Mouse (Mus musculus): ENCODE measurements at regions not wholly inside any gene's neighbourhood (a gene's known extent, or its start where the extent isn't known, plus 50 kb on each side); places are given as distances from the start of the nearest gene placed in this dataset.

DNA sequence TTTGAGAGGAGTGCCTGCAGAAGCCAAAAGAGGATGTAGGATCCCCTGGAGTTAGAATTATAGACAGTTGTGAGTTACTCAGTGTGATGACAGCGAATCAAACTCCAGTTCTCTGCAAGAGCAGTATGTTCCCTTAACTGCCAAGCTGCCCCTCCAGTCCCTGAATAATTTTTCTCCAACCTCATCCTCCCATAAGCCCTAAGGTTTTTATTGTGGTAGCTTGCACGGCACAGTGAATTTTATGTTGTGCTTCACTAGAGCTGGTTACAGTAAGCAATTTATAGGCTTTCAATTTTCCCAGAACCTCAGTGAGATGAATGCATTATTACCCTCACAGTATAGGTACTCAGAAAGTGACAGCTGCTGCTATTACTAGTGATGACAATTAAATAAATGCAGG is 933.1 kb upstream of the A1bg start:
- TF ChIP-seq CTCF (IDR thresholded peaks at IDR 0.05; ENCODE audit: low read depth) (no peak), EP300 (IDR thresholded peaks at IDR 0.05; ENCODE audit: low read depth) (no peak)

Data from heart, postnatal 0 days (tissue).